Mouse (Mus musculus) cortical plate, adult 2 months (tissue): ENCODE data around the gene Gpr180.

Experiments
- CTCF ChIP-seq: fragments of 200-500 bp; IDR thresholded peaks from 2 replicates; pipeline ENCODE4 v1.5.1; 2011; ENCODE audit warnings: mild to moderate bottlenecking, control low read depth, low read length; ENCODE audit not compliant: insufficient read depth; ENCODE audit errors: extremely low read depth
- POLR2A ChIP-seq: fragments of 200-500 bp; IDR thresholded peaks from 2 replicates; pipeline ENCODE4 v1.6.1; 2011; ENCODE audit warnings: mild to moderate bottlenecking, low read length, control low read depth; ENCODE audit not compliant: insufficient read depth; ENCODE audit errors: extremely low read depth

- no peak for TF ChIP-seq CTCF
- TF ChIP-seq POLR2A, result peak; percentile 63
Measured at GRCm38 (mm10) chr14:118136744-118137452, at the start of gene Gpr180.
